ENCODE assay signal across 21 mouse cellular contexts in the genomic region with DNA sequence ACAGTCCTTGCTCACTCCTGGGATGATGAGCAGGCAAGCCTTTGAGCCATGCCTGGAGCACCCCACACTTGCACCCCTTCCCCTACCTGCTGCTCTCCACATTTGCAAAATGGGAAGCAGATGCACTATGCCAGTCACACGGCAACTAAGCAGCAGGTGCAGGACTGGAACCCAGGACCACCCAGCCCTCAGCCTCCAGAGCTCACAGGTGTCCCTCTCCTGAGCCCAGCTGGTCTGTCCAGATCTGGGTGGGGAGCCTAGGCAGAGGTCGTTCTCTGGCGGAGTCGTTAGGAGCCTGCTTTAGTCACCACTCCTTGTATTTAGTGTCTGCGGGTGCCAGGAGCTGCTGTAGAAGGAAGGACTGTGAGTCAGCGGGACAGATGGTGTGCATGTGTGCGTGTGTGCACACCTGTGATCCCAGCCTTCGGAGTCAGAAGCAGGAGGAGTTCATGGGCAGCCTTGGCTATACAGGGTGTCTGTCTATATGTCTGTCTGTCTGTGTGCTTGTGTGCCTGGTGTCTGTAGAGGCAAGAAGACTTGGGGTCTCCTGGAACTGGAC. TPM values are rescaled to one million over a fixed set of nuclear protein-coding genes. Genes with fewer than 3 reads are reported as not detected.
DNase-seq lines count a peak whose midpoint lies in the region; ATAC-seq and TF ChIP-seq lines count a peak whose summit lies in the region.
"Had no signal": no experiment of that assay in that cellular context is flagged by ENCODE, and none has a peak within 500 bp of the region (broad histone marks: within the 10 kb centered on the region; RNA-seq: fewer than 3 reads in every experiment).

No protein-coding gene starts in this region.

- WGBS in liver, embryonic 16.5 days (ENCODE audit: insufficient replicate concordance), result 82% methylated on average over 8 of the region's 8 CpGs

- ATAC-seq in erythroblast, adult 5-6 weeks (replicated peaks; ENCODE audit: low FRiP score, poor library complexity, severe bottlenecking), result no peak
- no peak for ATAC-seq in liver, embryonic 16.5 days (ENCODE audit: low read depth)
- ATAC-seq: forebrain, embryonic 16.5 days; Patski had no signal

- 0 out of 2 replicates have a peak overlapping the region, but pooled peaks have one; percentile 7 for H3K9ac ChIP-seq in liver, embryonic 16.5 days (ENCODE audit: low read depth, low read length)
- H3K9ac ChIP-seq: embryonic facial prominence, embryonic 15.5 days had no signal

- DNase-seq in left cerebral cortex, adult 2 months (ENCODE audit: extremely low spot score in 1 of 2, low spot score in 2 of 2), result peak in 1 of 2 experiments; percentile 38
- no peak for DNase-seq in left cerebral cortex, postnatal 14 days (ENCODE audit: low spot score in 2 of 2)
- no peak for DNase-seq in thymus, postnatal 10 days (ENCODE audit: low spot score in 2 of 2)
- DNase-seq in ovary, adult 18-20 months (ENCODE audit: low spot score), result no peak
- DNase-seq: cerebellum, adult 11-12 months; gastrocnemius, postnatal 14 days; lung, postnatal 10 days; thymus, postnatal 36 days had no signal

- H3K9me3 ChIP-seq in erythroblast, embryonic 14.5 days (ENCODE audit: control insufficient read depth, low read length), result no peaks in the 10 kb centered on the region
- no peaks in the 10 kb centered on the region for H3K9me3 ChIP-seq in E14TG2a.4 (ENCODE audit: low read length)
- no peaks in the 10 kb centered on the region for H3K9me3 ChIP-seq in liver, embryonic 16.5 days (replicated peaks; ENCODE audit: control insufficient read depth, low read length)
- H3K9me3 ChIP-seq: embryonic facial prominence, embryonic 15.5 days; midbrain, embryonic 10.5 days had no signal

- no peak overlapping the region for H3K4me2 ChIP-seq in liver, embryonic 16.5 days (ENCODE audit: low read depth, low read length)
- H3K4me2 ChIP-seq: embryonic facial prominence, embryonic 15.5 days had no signal

- intact Hi-C loops in left cerebral cortex, adult 2 months (cut with DNase I), result no loop called here
- intact Hi-C loops in left cerebral cortex, postnatal 14 days (cut with DNase I), result no loop called here

- TF ChIP-seq CTCF in left cerebral cortex, adult 2 months (IDR thresholded peaks at IDR 0.05), result no peak
- no peak for TF ChIP-seq CTCF in E14TG2a.4 (conservative IDR thresholded peaks at IDR 0.05; ENCODE audit: low read length)

- peaks cover 97% of the 10 kb centered on the region for H3K4me1 ChIP-seq in erythroblast, embryonic 14.5 days (ENCODE audit: control insufficient read depth)
- H3K4me1 ChIP-seq in E14TG2a.4 (replicated peaks; ENCODE audit: low read depth, low read length), result peaks cover 87% of the 10 kb centered on the region
- peaks cover 59% of the 10 kb centered on the region for H3K4me1 ChIP-seq in liver, embryonic 16.5 days (ENCODE audit: control insufficient read depth, low read depth, low read length)

- H3K36me3 ChIP-seq in erythroblast, embryonic 14.5 days (ENCODE audit: control insufficient read depth), result peaks cover 69% of the 10 kb centered on the region
- peaks cover 26% of the 10 kb centered on the region for H3K36me3 ChIP-seq in E14TG2a.4 (ENCODE audit: insufficient read depth, low read length)
- peaks cover 3% of the 10 kb centered on the region for H3K36me3 ChIP-seq in liver, embryonic 16.5 days (ENCODE audit: control insufficient read depth, insufficient read depth)

- 0 out of 2 replicates have a peak overlapping the region, but pooled peaks have one; percentile 12 for H3K27ac ChIP-seq in left cerebral cortex, adult 2 months
- peak overlapping the region; percentile 69 for H3K27ac ChIP-seq in liver, embryonic 16.5 days (ENCODE audit: low read length)
- H3K27ac ChIP-seq: embryonic facial prominence, embryonic 15.5 days; midbrain, embryonic 10.5 days had no signal

- H3K27me3 ChIP-seq in erythroblast, embryonic 14.5 days (ENCODE audit: control insufficient read depth), result no peaks in the 10 kb centered on the region
- no peaks in the 10 kb centered on the region for H3K27me3 ChIP-seq in E14TG2a.4 (ENCODE audit: insufficient read depth, low read length)
- no peaks in the 10 kb centered on the region for H3K27me3 ChIP-seq in liver, embryonic 16.5 days (ENCODE audit: control insufficient read depth, insufficient read depth, low read depth, low read length)
- H3K27me3 ChIP-seq: embryonic facial prominence, embryonic 15.5 days; Patski had no signal

- H3K4me3 ChIP-seq in erythroblast, embryonic 14.5 days (replicated peaks), result peak overlapping the region; percentile 28
- no peak overlapping the region for H3K4me3 ChIP-seq in left cerebral cortex, adult 2 months
- H3K4me3 ChIP-seq in E14TG2a.4 (replicated peaks; ENCODE audit: low read length), result 0 out of 2 replicates have a peak overlapping the region, but pooled peaks have one; percentile 20
- no peak overlapping the region for H3K4me3 ChIP-seq in liver, embryonic 16.5 days (ENCODE audit: low read depth, low read length)
- H3K4me3 ChIP-seq: embryonic facial prominence, embryonic 15.5 days; midbrain, embryonic 10.5 days had no signal

RNA-seq across cellular contexts. Expression of a gene that starts 12.8 kb away (rescaled TPM):
- 2.1 and 2.3 TPM in 2 replicates for polyA plus RNA-seq in erythroblast, embryonic 14.5 days (2012)
- total RNA-seq in erythroblast, adult 5-6 weeks (2015; ENCODE audit: low replicate concordance), result 6.5 and 7.7 TPM in 2 replicates
- 2.1 and 5.6 TPM in 2 replicates for total RNA-seq in erythroblast, adult 5-6 weeks (2017; ENCODE audit: low replicate concordance)
- total RNA-seq in left cerebral cortex, adult 2 months (2021), result 10 to 100 TPM; 42.7 to 46.8 TPM
- total RNA-seq in left cerebral cortex, postnatal 14 days (2021), result 10 to 100 TPM; 40.0 to 43.9 TPM
- 13.2 and 14.3 TPM in 2 replicates for polyA plus RNA-seq in liver, embryonic 16.5 days (2015; fragmentation: Nextera tagmentation; extraction: Ambion mirVana)

RNA-seq across cellular contexts. Expression of a gene that starts 28.6 kb away (rescaled TPM):
- polyA plus RNA-seq in erythroblast, embryonic 14.5 days (2012), result not detected in 2 replicates
- 0.19 TPM in 1 of 2 replicates, not detected in the other for total RNA-seq in erythroblast, adult 5-6 weeks (2015; ENCODE audit: low replicate concordance)
- total RNA-seq in erythroblast, adult 5-6 weeks (2017; ENCODE audit: low replicate concordance), result not detected in 2 replicates
- 1 to 10 TPM; 2.4 to 3.8 TPM for total RNA-seq in left cerebral cortex, adult 2 months (2021)
- 1 to 10 TPM; 5.2 to 5.5 TPM for total RNA-seq in left cerebral cortex, postnatal 14 days (2021)
- 0.49 and 0.60 TPM in 2 replicates for polyA plus RNA-seq in liver, embryonic 16.5 days (2015; fragmentation: Nextera tagmentation; extraction: Ambion mirVana)

RNA-seq across cellular contexts. Expression of a gene that starts 30.6 kb away (rescaled TPM):
- 17.7 TPM in 2 replicates for polyA plus RNA-seq in erythroblast, embryonic 14.5 days (2012)
- 34.6 and 35.9 TPM in 2 replicates for total RNA-seq in erythroblast, adult 5-6 weeks (2015; ENCODE audit: low replicate concordance)
- total RNA-seq in erythroblast, adult 5-6 weeks (2017; ENCODE audit: low replicate concordance), result 32.5 and 56.6 TPM in 2 replicates
- 10 to 100 TPM; 13.2 to 14.6 TPM for total RNA-seq in left cerebral cortex, adult 2 months (2021)
- total RNA-seq in left cerebral cortex, postnatal 14 days (2021), result 10 to 100 TPM; 18.4 to 21.1 TPM
- 32.8 and 33.0 TPM in 2 replicates for polyA plus RNA-seq in liver, embryonic 16.5 days (2015; fragmentation: Nextera tagmentation; extraction: Ambion mirVana)

RNA-seq across cellular contexts. Expression of a gene that starts 38.9 kb away (rescaled TPM):
- not detected in 2 replicates for polyA plus RNA-seq in erythroblast, embryonic 14.5 days (2012)
- not detected in 2 replicates for total RNA-seq in erythroblast, adult 5-6 weeks (2015; ENCODE audit: low replicate concordance)
- total RNA-seq in erythroblast, adult 5-6 weeks (2017; ENCODE audit: low replicate concordance), result not detected in 2 replicates
- not detected for total RNA-seq in left cerebral cortex, adult 2 months (2021)
- total RNA-seq in left cerebral cortex, postnatal 14 days (2021), result under 1 TPM in 1 of 2 experiments, not detected in 1; 0.40 TPM
- 0.11 TPM in 1 of 2 replicates, not detected in the other for polyA plus RNA-seq in liver, embryonic 16.5 days (2015; fragmentation: Nextera tagmentation; extraction: Ambion mirVana)
- total RNA-seq: gastrocnemius, postnatal 14 days; heart, adult 8-10 months; heart, postnatal 25 days had no signal
- polyA plus RNA-seq: kidney, embryonic 14.5 days; limb, embryonic 14.5 days; stomach, embryonic 14.5 days had no signal

RNA-seq across cellular contexts. Expression of a gene that starts 41.4 kb away (rescaled TPM):
- 0.29 and 0.44 TPM in 2 replicates for polyA plus RNA-seq in erythroblast, embryonic 14.5 days (2012)
- total RNA-seq in erythroblast, adult 5-6 weeks (2015; ENCODE audit: low replicate concordance), result not detected in 2 replicates
- not detected in 2 replicates for total RNA-seq in erythroblast, adult 5-6 weeks (2017; ENCODE audit: low replicate concordance)
- 100 to 1,000 TPM; 110 to 122 TPM for total RNA-seq in left cerebral cortex, adult 2 months (2021)
- 100 to 1,000 TPM; 115 to 123 TPM for total RNA-seq in left cerebral cortex, postnatal 14 days (2021)
- 2.9 and 4.1 TPM in 2 replicates for polyA plus RNA-seq in liver, embryonic 16.5 days (2015; fragmentation: Nextera tagmentation; extraction: Ambion mirVana)

Comparison
In these comparisons a context has a peak if more than half of its experiments do, and no peak if none do; other contexts are left out.
1. H3K4me3 ChIP-seq: peak in erythroblast, embryonic 14.5 days (single experiment) and E14TG2a.4 (single experiment); none in left cerebral cortex, adult 2 months (single experiment) and liver, embryonic 16.5 days (single experiment).
2. RNA of a gene that starts 12.8 kb away (total RNA-seq): 42.7 to 46.8 TPM in left cerebral cortex, adult 2 months and 40.0 to 43.9 TPM in left cerebral cortex, postnatal 14 days; 2.1 to 7.7 TPM in erythroblast, adult 5-6 weeks; every median in the first group is over 4 times any median in the second.